Mouse (Mus musculus): ENCODE data around the gene Plpp7. TPM values are rescaled to one million over a fixed set of nuclear protein-coding genes. Genes with fewer than 3 reads are reported as not detected.

Plpp7 gene
- total RNA-seq, 1 experiment from 2014 or later = 1.1 TPM

- no peak for ATAC-seq (replicated peaks; ENCODE audit: low read depth, poor library complexity, severe bottlenecking)
Observed at GRCm38 (mm10) chr2:32154998-32155541, 59.7 kb downstream of the Plpp7 start.

- no peak for ATAC-seq (replicated peaks; ENCODE audit: low read depth, poor library complexity, severe bottlenecking)
Observed at GRCm38 (mm10) chr2:32155614-32156013, 60.3 kb downstream of the Plpp7 start.

- ATAC-seq (replicated peaks; ENCODE audit: low read depth, poor library complexity, severe bottlenecking) = no peak
Observed at GRCm38 (mm10) chr2:32156645-32157044, 61.3 kb downstream of the Plpp7 start.

GRCm38 (mm10) chr2:32157328-32157727, 62.0 kb downstream of the Plpp7 start:
- no peak for ATAC-seq (replicated peaks; ENCODE audit: low read depth, poor library complexity, severe bottlenecking)

- no peak for ATAC-seq (replicated peaks; ENCODE audit: low read depth, poor library complexity, severe bottlenecking)
Observed at GRCm38 (mm10) chr2:32158616-32159239, 63.4 kb downstream of the Plpp7 start.

Other genes with a start within 250 kb of the Plpp7 start
- gene Fibcd1, start 249.5 kb upstream of the Plpp7 start, total RNA-seq (2017) = not detected in 2 replicates
- gene Lamc3, start 208.2 kb upstream of the Plpp7 start, total RNA-seq (2017) = 0.14 TPM in 1 of 2 replicates, not detected in the other
- 0.29 and 0.91 TPM in 2 replicates for gene Aif1l, start 145.4 kb upstream of the Plpp7 start, total RNA-seq (2017)
- 31.2 and 62.2 TPM in 2 replicates for gene Nup214, start 121.1 kb upstream of the Plpp7 start, total RNA-seq (2017)
- 14.2 and 17.5 TPM in 2 replicates for gene Fam78a, start 10.7 kb upstream of the Plpp7 start, total RNA-seq (2017)
- gene Prrc2b, start 55.6 kb downstream of the Plpp7 start, total RNA-seq (2017) = 20.7 and 34.7 TPM in 2 replicates
- 22.7 and 33.6 TPM in 2 replicates for gene Pomt1, start 141.1 kb downstream of the Plpp7 start, total RNA-seq (2017)
- 21.3 and 27.0 TPM in 2 replicates for gene Uck1, start 164.6 kb downstream of the Plpp7 start, total RNA-seq (2017)
- 42.8 and 48.4 TPM in 2 replicates for gene Golga2, start 191.9 kb downstream of the Plpp7 start, total RNA-seq (2017)
- 324 and 355 TPM in 2 replicates for gene Swi5, start 192.5 kb downstream of the Plpp7 start, total RNA-seq (2017)

All from common myeloid progenitor, adult 5-6 weeks (primary cell).